Mouse (Mus musculus): Measurements from ENCODE around the gene Glb1.

Gene Glb1

GRCm38 (mm10) chr9:114446887-114447286 lies 46.0 kb downstream of the Glb1 start:
- DNase-seq, result no peak

GRCm38 (mm10) chr9:114448700-114449099 lies 47.8 kb downstream of the Glb1 start:
- DNase-seq, result no peak

- DNase-seq, result peak in 1 of 2 experiments; percentile 8
Measured at GRCm38 (mm10) chr9:114449120-114449754, 48.4 kb downstream of the Glb1 start.

GRCm38 (mm10) chr9:114451615-114452014 lies 50.7 kb downstream of the Glb1 start:
- no peak for DNase-seq

GRCm38 (mm10) chr9:114452418-114452817 lies 51.5 kb downstream of the Glb1 start:
- no peak for DNase-seq

GRCm38 (mm10) chr9:114455420-114455819 lies 54.5 kb downstream of the Glb1 start:
- no peak for DNase-seq

GRCm38 (mm10) chr9:114458436-114458835 lies 57.6 kb downstream of the Glb1 start:
- DNase-seq, result no peak

- no peak for DNase-seq
Measured at GRCm38 (mm10) chr9:114462569-114462968, 61.7 kb downstream of the Glb1 start.

GRCm38 (mm10) chr9:114465442-114465841 lies 64.6 kb downstream of the Glb1 start:
- no peak for DNase-seq

- DNase-seq, result no peak
Measured at GRCm38 (mm10) chr9:114466871-114467270, 66.0 kb downstream of the Glb1 start.

- no peak for DNase-seq
Measured at GRCm38 (mm10) chr9:114468217-114468616, 67.3 kb downstream of the Glb1 start.

- DNase-seq, result peak in 1 of 2 experiments; percentile 30
Measured at GRCm38 (mm10) chr9:114468701-114469100, 67.8 kb downstream of the Glb1 start.

- DNase-seq, result no peak
Measured at GRCm38 (mm10) chr9:114471892-114472291, 71.0 kb downstream of the Glb1 start.

GRCm38 (mm10) chr9:114477019-114477418 lies 76.1 kb downstream of the Glb1 start:
- no peak for DNase-seq

- no peak for DNase-seq
Measured at GRCm38 (mm10) chr9:114480940-114481339, 80.1 kb downstream of the Glb1 start.

- no peak for DNase-seq
Measured at GRCm38 (mm10) chr9:114484771-114485170, 83.9 kb downstream of the Glb1 start.

GRCm38 (mm10) chr9:114486808-114487207 lies 85.9 kb downstream of the Glb1 start:
- no peak for DNase-seq

- peak in 1 of 2 experiments; percentile 47 for DNase-seq
Measured at GRCm38 (mm10) chr9:114487481-114488258, 86.8 kb downstream of the Glb1 start.

GRCm38 (mm10) chr9:114496469-114496868 lies 95.6 kb downstream of the Glb1 start:
- no peak for DNase-seq

- peak; percentile 82 to 97 for DNase-seq
Measured at GRCm38 (mm10) chr9:114498218-114498617, 97.3 kb downstream of the Glb1 start.

GRCm38 (mm10) chr9:114499783-114500515 lies 99.1 kb downstream of the Glb1 start:
- peak; percentile 65 to 88 for DNase-seq

- no peak for DNase-seq
Measured at GRCm38 (mm10) chr9:114501111-114501510, 100.2 kb downstream of the Glb1 start.

- no peak for DNase-seq
Measured at GRCm38 (mm10) chr9:114501913-114502312, 101.0 kb downstream of the Glb1 start.

Measured in kidney, postnatal 36 days (tissue).